Mouse (Mus musculus): ENCODE measurements around the gene Abce1. TPM values are rescaled to one million over a fixed set of nuclear protein-coding genes. Genes with fewer than 3 reads are reported as not detected.
"Not testable (repeated sequence)": the region's sequence is repeated elsewhere in the genome, so short reads cannot be mapped to it uniquely, and the experiment has no call there.

The Abce1 gene
- polyA plus RNA-seq, 1 experiment from 2014 or later = 26.5 TPM

- no peak for DNase-seq (ENCODE audit: low spot score)
- no peaks in the 10 kb centered on the region for H3K9me3 ChIP-seq (ENCODE audit: low read length)
- 62% methylated on average over 3 of the region's 3 CpGs for WGBS
Measured at GRCm38 (mm10) chr8:79724589-79724988, 13.0 kb upstream of the Abce1 start.

GRCm38 (mm10) chr8:79723308-79723707, 11.8 kb upstream of the Abce1 start:
- no peak overlapping the region for H3K4me3 ChIP-seq (ENCODE audit: low read depth, low read length)
- ATAC-seq = no peak
- H3K36me3 ChIP-seq (ENCODE audit: insufficient read depth, low read length) = peaks cover 8% of the 10 kb centered on the region; the same call in 1 of the 2 replicates
- no peak overlapping the region for H3K9ac ChIP-seq (replicated peaks; ENCODE audit: low read depth)
- TF ChIP-seq EP300 (IDR thresholded peaks at IDR 0.05) = no peak
- H3K4me1 ChIP-seq (ENCODE audit: insufficient read depth, low read depth, low read length) = no peaks in the 10 kb centered on the region; the same call in 1 of the 2 replicates
- H3K27ac ChIP-seq (ENCODE audit: low read length) = no peak overlapping the region
- no peak overlapping the region for H3K4me2 ChIP-seq (replicated peaks; ENCODE audit: low read depth, low read length)
- H3K27me3 ChIP-seq (replicated peaks; ENCODE audit: insufficient read depth, low read length) = no peaks in the 10 kb centered on the region
- H3K9me3 ChIP-seq (ENCODE audit: low read length) = no peaks in the 10 kb centered on the region
- DNase-seq (ENCODE audit: low spot score) = no peak

More at GRCm38 (mm10) chr8:79724589-79724988, 13.0 kb upstream of the Abce1 start:
- Histone ChIP-seq H3K4me2 (replicated peaks; ENCODE audit: low read depth, low read length) (no peak overlapping the region), H3K4me3 (ENCODE audit: low read depth, low read length) (no peak overlapping the region), H3K27ac (ENCODE audit: low read length) (no peak overlapping the region), H3K36me3 (ENCODE audit: insufficient read depth, low read length) (peaks cover 8% of the 10 kb centered on the region; the same call in 1 of the 2 replicates), H3K4me1 (ENCODE audit: insufficient read depth, low read depth, low read length) (no peaks in the 10 kb centered on the region; the same call in 1 of the 2 replicates), H3K9ac (replicated peaks; ENCODE audit: low read depth) (no peak overlapping the region), H3K27me3 (replicated peaks; ENCODE audit: insufficient read depth, low read length) (no peaks in the 10 kb centered on the region)
- TF ChIP-seq EP300 (IDR thresholded peaks at IDR 0.05) (no peak), CTCF (IDR thresholded peaks at IDR 0.05) (no peak)
- no peak for ATAC-seq

GRCm38 (mm10) chr8:79721537-79721936, 10.0 kb upstream of the Abce1 start:
- no peak overlapping the region for H3K27ac ChIP-seq (ENCODE audit: low read length)

GRCm38 (mm10) chr8:79712676-79713075, 1.1 kb upstream of the Abce1 start:
- DNase-seq (ENCODE audit: low spot score) (no peak), ATAC-seq (no peak)
- peak overlapping the region; percentile 76; the same call in 1 of the 2 replicates for H3K4me2 ChIP-seq (replicated peaks; ENCODE audit: low read depth, low read length)
- TF ChIP-seq CTCF (IDR thresholded peaks at IDR 0.05) = no peak
- H3K27ac ChIP-seq (ENCODE audit: low read length) = no peak overlapping the region
- H3K9ac ChIP-seq (replicated peaks; ENCODE audit: low read depth) = no peak overlapping the region
- no peaks in the 10 kb centered on the region for H3K9me3 ChIP-seq (ENCODE audit: low read length)
- no peaks in the 10 kb centered on the region for H3K27me3 ChIP-seq (replicated peaks; ENCODE audit: insufficient read depth, low read length)
- 41% methylated on average over 4 of the region's 6 CpGs for WGBS
- H3K36me3 ChIP-seq (ENCODE audit: insufficient read depth, low read length) = peaks cover 3% of the 10 kb centered on the region; the same call in 1 of the 2 replicates
- H3K4me3 ChIP-seq (ENCODE audit: low read depth, low read length) = no peak overlapping the region
- H3K4me1 ChIP-seq (ENCODE audit: insufficient read depth, low read depth, low read length) = no peaks in the 10 kb centered on the region

More at GRCm38 (mm10) chr8:79721537-79721936, 10.0 kb upstream of the Abce1 start:
- no peaks in the 10 kb centered on the region for H3K9me3 ChIP-seq (ENCODE audit: low read length)
- no peak for TF ChIP-seq CTCF (IDR thresholded peaks at IDR 0.05)
- no peak for TF ChIP-seq EP300 (IDR thresholded peaks at IDR 0.05)
- H3K27me3 ChIP-seq (replicated peaks; ENCODE audit: insufficient read depth, low read length) = no peaks in the 10 kb centered on the region
- H3K4me2 ChIP-seq (replicated peaks; ENCODE audit: low read depth, low read length) = no peak overlapping the region
- H3K36me3 ChIP-seq (ENCODE audit: insufficient read depth, low read length) = peaks cover 11% of the 10 kb centered on the region; the same call in 1 of the 2 replicates
- ATAC-seq = no peak
- no peak overlapping the region for H3K9ac ChIP-seq (replicated peaks; ENCODE audit: low read depth)
- DNase-seq (ENCODE audit: low spot score) = no peak
- no peaks in the 10 kb centered on the region; the same call in 1 of the 2 replicates for H3K4me1 ChIP-seq (ENCODE audit: insufficient read depth, low read depth, low read length)
- no peak overlapping the region for H3K4me3 ChIP-seq (ENCODE audit: low read depth, low read length)

- Histone ChIP-seq H3K27ac (ENCODE audit: low read length) (no peak overlapping the region), H3K4me3 (ENCODE audit: low read depth, low read length) (no peak overlapping the region), H3K27me3 (replicated peaks; ENCODE audit: insufficient read depth, low read length) (no peaks in the 10 kb centered on the region), H3K9me3 (ENCODE audit: low read length) (no peaks in the 10 kb centered on the region), H3K36me3 (ENCODE audit: insufficient read depth, low read length) (peaks cover 22% of the 10 kb centered on the region), H3K4me1 (ENCODE audit: insufficient read depth, low read depth, low read length) (no peaks in the 10 kb centered on the region), H3K4me2 (replicated peaks; ENCODE audit: low read depth, low read length) (no peak overlapping the region), H3K9ac (replicated peaks; ENCODE audit: low read depth) (no peak overlapping the region)
- TF ChIP-seq CTCF (IDR thresholded peaks at IDR 0.05) (no peak), EP300 (IDR thresholded peaks at IDR 0.05) (no peak)
- ATAC-seq (no peak), DNase-seq (ENCODE audit: low spot score) (no peak)
- WGBS = 84% methylated on average over 3 of the region's 3 CpGs
Measured at GRCm38 (mm10) chr8:79706687-79707086, 4.9 kb downstream of the Abce1 start.

GRCm38 (mm10) chr8:79692531-79692930, 19.0 kb downstream of the Abce1 start:
- TF ChIP-seq EP300 (IDR thresholded peaks at IDR 0.05) = no peak
- no peak for TF ChIP-seq CTCF (IDR thresholded peaks at IDR 0.05)
- ATAC-seq (no peak), DNase-seq (ENCODE audit: low spot score) (no peak)
- Histone ChIP-seq H3K9ac (replicated peaks; ENCODE audit: low read depth) (no peak overlapping the region), H3K36me3 (ENCODE audit: insufficient read depth, low read length) (peaks cover 20% of the 10 kb centered on the region; the same call in 1 of the 2 replicates), H3K27me3 (replicated peaks; ENCODE audit: insufficient read depth, low read length) (no peaks in the 10 kb centered on the region), H3K4me2 (replicated peaks; ENCODE audit: low read depth, low read length) (no peak overlapping the region), H3K4me1 (ENCODE audit: insufficient read depth, low read depth, low read length) (no peaks in the 10 kb centered on the region), H3K27ac (ENCODE audit: low read length) (no peak overlapping the region), H3K9me3 (ENCODE audit: low read length) (no peaks in the 10 kb centered on the region), H3K4me3 (ENCODE audit: low read depth, low read length) (no peak overlapping the region)
- 82% methylated on average over 2 of the region's 2 CpGs for WGBS

GRCm38 (mm10) chr8:79685927-79686326, 25.6 kb downstream of the Abce1 start:
- H3K9me3 ChIP-seq (ENCODE audit: low read length); DNase-seq (ENCODE audit: low spot score); H3K27ac ChIP-seq (ENCODE audit: low read length); H3K9ac ChIP-seq (replicated peaks; ENCODE audit: low read depth); H3K27me3 ChIP-seq (replicated peaks; ENCODE audit: insufficient read depth, low read length); H3K4me3 ChIP-seq (ENCODE audit: low read depth, low read length); H3K4me1 ChIP-seq (ENCODE audit: insufficient read depth, low read depth, low read length); ATAC-seq; H3K4me2 ChIP-seq (replicated peaks; ENCODE audit: low read depth, low read length): not testable (repeated sequence)
- peaks cover 32% of the 10 kb centered on the region; the same call in 1 of the 2 replicates for H3K36me3 ChIP-seq (ENCODE audit: insufficient read depth, low read length)
- 95% methylated on average over 3 of the region's 5 CpGs for WGBS
